Mouse (Mus musculus) heart, adult 2 months (tissue): Measurements from ENCODE around the gene Car11.

Experiments used
- EP300 ChIP-seq: fragments of 200-500 bp; IDR thresholded peaks from 2 replicates; pipeline ENCODE4 v1.6.1; 2011; ENCODE audit warnings: low read depth, low read length, control low read depth; ENCODE audit not compliant: insufficient read depth
- POLR2A ChIP-seq: fragments of 200-500 bp; IDR thresholded peaks from 2 replicates; pipeline ENCODE4 v1.6.1; 2011; ENCODE audit warnings: mild to moderate bottlenecking, low read depth, low read length, control low read depth; ENCODE audit not compliant: insufficient read depth

- TF ChIP-seq EP300 (no peak), POLR2A (no peak)
Observed at GRCm38 (mm10) chr7:45747450-45747849, 47.8 kb downstream of the Car11 start.
